ENCODE assay signal across 8 mouse cellular contexts in genomic region chr8:104442299-104443124, GRCm38 (mm10). TPM values are rescaled to one million over a fixed set of nuclear protein-coding genes. Genes with fewer than 3 reads are reported as not detected.
DNase-seq lines count a peak whose midpoint lies in the region; ATAC-seq and TF ChIP-seq lines count a peak whose summit lies in the region.

Dync1li2 (minus strand) TSS chr8:104443047.

- peak; percentile 81; the same call in 1 of the 2 replicates for TF ChIP-seq CTCF in testis, adult 2 months (IDR thresholded peaks at IDR 0.05; ENCODE audit: control insufficient read depth, insufficient read depth, insufficient replicate concordance, low read depth, low read length)

- TF ChIP-seq POLR2A in testis, adult 2 months (IDR thresholded peaks at IDR 0.05; ENCODE audit: control insufficient read depth, low read depth, low read length): peak; percentile 76

- peak within 1 kb of the TSS; percentile 96 for H3K9ac ChIP-seq in forebrain, embryonic 11.5 days (ENCODE audit: low read length)
- peak within 1 kb of the TSS; percentile 98 for H3K9ac ChIP-seq in heart, embryonic 16.5 days (ENCODE audit: low read length)
- peak within 1 kb of the TSS; percentile 83 for H3K9ac ChIP-seq in liver, embryonic 16.5 days (ENCODE audit: low read depth, low read length)
- peak within 1 kb of the TSS; percentile 98 for H3K9ac ChIP-seq in neural tube, embryonic 13.5 days

- H3K27me3 ChIP-seq in forebrain, embryonic 11.5 days (ENCODE audit: control insufficient read depth, insufficient read depth, low read length): no peaks in the 10 kb centered on the region
- no peaks in the 10 kb centered on the region for H3K27me3 ChIP-seq in heart, embryonic 16.5 days (ENCODE audit: control insufficient read depth, insufficient read depth, low read length)
- no peaks in the 10 kb centered on the region for H3K27me3 ChIP-seq in liver, embryonic 16.5 days (ENCODE audit: control insufficient read depth, insufficient read depth, low read depth, low read length)
- no peaks in the 10 kb centered on the region for H3K27me3 ChIP-seq in neural tube, embryonic 13.5 days
- no peaks in the 10 kb centered on the region for H3K27me3 ChIP-seq in testis, adult 2 months (ENCODE audit: control insufficient read depth, insufficient read depth, low read length)

- ATAC-seq in forebrain, embryonic 11.5 days (replicated peaks; ENCODE audit: low FRiP score): peak; percentile 90
- peak; percentile 84 for ATAC-seq in heart, embryonic 16.5 days (replicated peaks; ENCODE audit: extremely low read depth, insufficient read depth, low FRiP score)
- ATAC-seq in liver, embryonic 16.5 days (ENCODE audit: low read depth): peak; percentile 90
- peak; percentile 87 for ATAC-seq in neural tube, embryonic 13.5 days (ENCODE audit: low read depth)

- H3K4me3 ChIP-seq in forebrain, embryonic 11.5 days (ENCODE audit: low read depth, low read length): peak within 1 kb of the TSS; percentile 96
- H3K4me3 ChIP-seq in heart, embryonic 16.5 days (ENCODE audit: low read length): peak within 1 kb of the TSS; percentile 99
- peak within 1 kb of the TSS; percentile 93 for H3K4me3 ChIP-seq in liver, embryonic 16.5 days (ENCODE audit: low read depth, low read length)
- H3K4me3 ChIP-seq in neural tube, embryonic 13.5 days: peak within 1 kb of the TSS; percentile 99
- H3K4me3 ChIP-seq in testis, adult 2 months (ENCODE audit: control insufficient read depth, low read depth, low read length): peak within 1 kb of the TSS; percentile 91

- DNase-seq in CD8-positive naive resting alpha-beta T cell, adult 2 months (ENCODE audit: low read depth in 2 of 2, low spot score in 2 of 2): peak; percentile 91 to 95
- peak; percentile 78 for DNase-seq in c-Kit-positive CD71-negative TER-119-negative erythroid progenitor cells, embryonic 14.5 days (ENCODE audit: low read depth)
- peak; percentile 97 for DNase-seq in forebrain, embryonic 11.5 days (ENCODE audit: low spot score)
- peak; percentile 91 to 97 for DNase-seq in kidney, postnatal 36 days

- peaks cover 12% of the 10 kb centered on the region for H3K36me3 ChIP-seq in forebrain, embryonic 11.5 days (ENCODE audit: control insufficient read depth, insufficient read depth, low read length)
- peaks cover 28% of the 10 kb centered on the region for H3K36me3 ChIP-seq in heart, embryonic 16.5 days (ENCODE audit: control insufficient read depth, insufficient read depth)
- H3K36me3 ChIP-seq in liver, embryonic 16.5 days (ENCODE audit: control insufficient read depth, insufficient read depth): peaks cover 14% of the 10 kb centered on the region
- peaks cover 30% of the 10 kb centered on the region for H3K36me3 ChIP-seq in neural tube, embryonic 13.5 days
- H3K36me3 ChIP-seq in testis, adult 2 months (ENCODE audit: control insufficient read depth, insufficient read depth, low read length): no peaks in the 10 kb centered on the region; the same call in 1 of the 2 replicates

- H3K4me2 ChIP-seq in forebrain, embryonic 11.5 days (ENCODE audit: low read depth, low read length, severe bottlenecking): peak within 1 kb of the TSS; percentile 56
- peak within 1 kb of the TSS; percentile 91 for H3K4me2 ChIP-seq in heart, embryonic 16.5 days (ENCODE audit: low read depth, low read length)
- H3K4me2 ChIP-seq in liver, embryonic 16.5 days (ENCODE audit: low read depth, low read length): peak within 1 kb of the TSS; percentile 81
- H3K4me2 ChIP-seq in neural tube, embryonic 13.5 days: peak within 1 kb of the TSS; percentile 96

- H3K27ac ChIP-seq in forebrain, embryonic 11.5 days (ENCODE audit: low read depth, low read length): peak within 1 kb of the TSS; percentile 84
- peak within 1 kb of the TSS; percentile 91 for H3K27ac ChIP-seq in heart, embryonic 16.5 days (ENCODE audit: low read length)
- peak within 1 kb of the TSS; percentile 84 for H3K27ac ChIP-seq in liver, embryonic 16.5 days (ENCODE audit: low read length)
- H3K27ac ChIP-seq in neural tube, embryonic 13.5 days (replicated peaks): peak within 1 kb of the TSS; percentile 91
- peak within 1 kb of the TSS; percentile 95 for H3K27ac ChIP-seq in testis, adult 2 months (ENCODE audit: control insufficient read depth, insufficient read depth, low read depth, low read length)

- under 1% methylated on average over 74 of the region's 75 CpGs for WGBS in forebrain, embryonic 11.5 days
- WGBS in heart, embryonic 16.5 days: under 1% methylated on average over 75 of the region's 75 CpGs
- WGBS in liver, embryonic 16.5 days (ENCODE audit: insufficient replicate concordance): under 1% methylated on average over 75 of the region's 75 CpGs
- under 1% methylated on average over 75 of the region's 75 CpGs for WGBS in neural tube, embryonic 13.5 days

- no peaks in the 10 kb centered on the region for H3K9me3 ChIP-seq in forebrain, embryonic 11.5 days (ENCODE audit: control insufficient read depth, low read length)
- no peaks in the 10 kb centered on the region for H3K9me3 ChIP-seq in heart, embryonic 16.5 days (replicated peaks; ENCODE audit: control insufficient read depth, low read length)
- H3K9me3 ChIP-seq in liver, embryonic 16.5 days (replicated peaks; ENCODE audit: control insufficient read depth, low read length): no peaks in the 10 kb centered on the region
- no peaks in the 10 kb centered on the region for H3K9me3 ChIP-seq in neural tube, embryonic 13.5 days

- H3K4me1 ChIP-seq in forebrain, embryonic 11.5 days (replicated peaks; ENCODE audit: control insufficient read depth, insufficient read depth, low read length): peaks cover 9% of the 10 kb centered on the region; the same call in 1 of the 2 replicates
- peaks cover 15% of the 10 kb centered on the region for H3K4me1 ChIP-seq in heart, embryonic 16.5 days (ENCODE audit: control insufficient read depth, insufficient read depth, low read length)
- H3K4me1 ChIP-seq in liver, embryonic 16.5 days (ENCODE audit: control insufficient read depth, low read depth, low read length): peaks cover 9% of the 10 kb centered on the region
- H3K4me1 ChIP-seq in neural tube, embryonic 13.5 days (replicated peaks): peaks cover 20% of the 10 kb centered on the region
- peaks cover 4% of the 10 kb centered on the region for H3K4me1 ChIP-seq in testis, adult 2 months (ENCODE audit: control insufficient read depth, insufficient read depth, low read length)

RNA-seq across cellular contexts. Expression of gene Dync1li2, which starts in this region (rescaled TPM):
- 101 and 105 TPM in 2 replicates for polyA plus RNA-seq in forebrain, embryonic 11.5 days (2014; fragmentation: Nextera tagmentation; extraction: Ambion mirVana)
- polyA plus RNA-seq in heart, embryonic 16.5 days (2015; fragmentation: Nextera tagmentation; extraction: Ambion mirVana): 54.2 and 55.9 TPM in 2 replicates
- 11.3 and 11.8 TPM in 2 replicates for polyA plus RNA-seq in liver, embryonic 16.5 days (2015; fragmentation: Nextera tagmentation; extraction: Ambion mirVana)
- 95.5 and 104 TPM in 2 replicates for polyA plus RNA-seq in neural tube, embryonic 13.5 days (2015; fragmentation: Nextera tagmentation; extraction: Ambion mirVana)
- 61.1 and 64.6 TPM in 2 replicates for polyA plus RNA-seq in testis, adult 2 months (2012; rRNA removed)

Comparison
In these comparisons a context has a peak if more than half of its experiments do, and no peak if none do; other contexts are left out.
1. Peak in every context shown above with its lines: DNase-seq, ATAC-seq, H3K4me3 ChIP-seq and H3K27ac ChIP-seq.